Mouse (Mus musculus): ENCODE results near the gene Casc1. TPM values are rescaled to one million over a fixed set of nuclear protein-coding genes. Genes with fewer than 3 reads are reported as not detected.

Gene Casc1
- polyA plus RNA-seq, 1 experiment, result 1.3 TPM

GRCm38 (mm10) chr6:145246841-145247240, 36.0 kb upstream of the Casc1 start:
- Histone ChIP-seq H3K27ac (ENCODE audit: insufficient read depth, low read length) (no peak overlapping the region), H3K4me1 (ENCODE audit: control insufficient read depth, insufficient read depth, low read length) (peaks cover 5% of the 10 kb centered on the region; the same call in 1 of the 2 replicates), H3K27me3 (ENCODE audit: control insufficient read depth, insufficient read depth, low read length) (no peaks in the 10 kb centered on the region), H3K4me3 (replicated peaks; ENCODE audit: insufficient read depth, low read depth, low read length) (no peak overlapping the region)
- WGBS, result 89% methylated on average over 5 of the region's 5 CpGs
- TF ChIP-seq POLR2A (IDR thresholded peaks at IDR 0.05; ENCODE audit: borderline replicate concordance, insufficient read depth, low read length), result no peak
- no peak for TF ChIP-seq CTCF (IDR thresholded peaks at IDR 0.05; ENCODE audit: borderline replicate concordance, insufficient read depth, low read depth, low read length)
- no peak for DNase-seq

GRCm38 (mm10) chr6:145242521-145242920, 31.7 kb upstream of the Casc1 start:
- no peak for DNase-seq
- H3K4me1 ChIP-seq (ENCODE audit: control insufficient read depth, insufficient read depth, low read length), result no peaks in the 10 kb centered on the region
- no peak overlapping the region for H3K27ac ChIP-seq (ENCODE audit: insufficient read depth, low read length)
- 30% methylated on average over 1 of the region's 1 CpGs for WGBS
- no peak overlapping the region for H3K4me3 ChIP-seq (replicated peaks; ENCODE audit: insufficient read depth, low read depth, low read length)
- TF ChIP-seq POLR2A (IDR thresholded peaks at IDR 0.05; ENCODE audit: borderline replicate concordance, insufficient read depth, low read length) (no peak), CTCF (IDR thresholded peaks at IDR 0.05; ENCODE audit: borderline replicate concordance, insufficient read depth, low read depth, low read length) (peak; percentile 13; the same call in 1 of the 2 replicates)
- no peaks in the 10 kb centered on the region for H3K27me3 ChIP-seq (ENCODE audit: control insufficient read depth, insufficient read depth, low read length)

- no peaks in the 10 kb centered on the region for H3K27me3 ChIP-seq (ENCODE audit: control insufficient read depth, insufficient read depth, low read length)
- H3K27ac ChIP-seq (ENCODE audit: insufficient read depth, low read length), result no peak overlapping the region
- 88% methylated on average over 6 of the region's 6 CpGs for WGBS
- TF ChIP-seq POLR2A (IDR thresholded peaks at IDR 0.05; ENCODE audit: borderline replicate concordance, insufficient read depth, low read length) (no peak), CTCF (IDR thresholded peaks at IDR 0.05; ENCODE audit: borderline replicate concordance, insufficient read depth, low read depth, low read length) (no peak)
- no peak for DNase-seq
- no peak overlapping the region for H3K4me3 ChIP-seq (replicated peaks; ENCODE audit: insufficient read depth, low read depth, low read length)
- H3K4me1 ChIP-seq (ENCODE audit: control insufficient read depth, insufficient read depth, low read length), result peaks cover 3% of the 10 kb centered on the region; the same call in 1 of the 2 replicates
Measured at GRCm38 (mm10) chr6:145240285-145240684, 29.5 kb upstream of the Casc1 start.

GRCm38 (mm10) chr6:145237148-145237547, 26.3 kb upstream of the Casc1 start:
- TF ChIP-seq POLR2A (IDR thresholded peaks at IDR 0.05; ENCODE audit: borderline replicate concordance, insufficient read depth, low read length), result no peak
- TF ChIP-seq CTCF (IDR thresholded peaks at IDR 0.05; ENCODE audit: borderline replicate concordance, insufficient read depth, low read depth, low read length), result no peak
- WGBS, result 59% methylated on average over 4 of the region's 4 CpGs
- H3K4me1 ChIP-seq (ENCODE audit: control insufficient read depth, insufficient read depth, low read length), result peaks cover 3% of the 10 kb centered on the region; the same call in 1 of the 2 replicates
- no peak overlapping the region for H3K4me3 ChIP-seq (replicated peaks; ENCODE audit: insufficient read depth, low read depth, low read length)
- H3K27ac ChIP-seq (ENCODE audit: insufficient read depth, low read length), result no peak overlapping the region
- H3K27me3 ChIP-seq (ENCODE audit: control insufficient read depth, insufficient read depth, low read length), result no peaks in the 10 kb centered on the region
- no peak for DNase-seq

GRCm38 (mm10) chr6:145235367-145235766, 24.6 kb upstream of the Casc1 start:
- no peak for TF ChIP-seq POLR2A (IDR thresholded peaks at IDR 0.05; ENCODE audit: borderline replicate concordance, insufficient read depth, low read length)
- TF ChIP-seq CTCF (IDR thresholded peaks at IDR 0.05; ENCODE audit: borderline replicate concordance, insufficient read depth, low read depth, low read length), result no peak
- H3K4me1 ChIP-seq (ENCODE audit: control insufficient read depth, insufficient read depth, low read length), result peaks cover 3% of the 10 kb centered on the region; the same call in 1 of the 2 replicates
- no peak overlapping the region for H3K27ac ChIP-seq (ENCODE audit: insufficient read depth, low read length)
- no peak for DNase-seq
- 68% methylated on average over 6 of the region's 6 CpGs for WGBS
- H3K4me3 ChIP-seq (replicated peaks; ENCODE audit: insufficient read depth, low read depth, low read length), result no peak overlapping the region
- no peaks in the 10 kb centered on the region for H3K27me3 ChIP-seq (ENCODE audit: control insufficient read depth, insufficient read depth, low read length)

GRCm38 (mm10) chr6:145234391-145234790, 23.6 kb upstream of the Casc1 start:
- Histone ChIP-seq H3K27ac (ENCODE audit: insufficient read depth, low read length) (no peak overlapping the region), H3K4me3 (replicated peaks; ENCODE audit: insufficient read depth, low read depth, low read length) (no peak overlapping the region), H3K4me1 (ENCODE audit: control insufficient read depth, insufficient read depth, low read length) (peaks cover 3% of the 10 kb centered on the region; the same call in 1 of the 2 replicates), H3K27me3 (ENCODE audit: control insufficient read depth, insufficient read depth, low read length) (no peaks in the 10 kb centered on the region)
- WGBS, result 88% methylated on average over 1 of the region's 1 CpGs
- DNase-seq, result no peak
- TF ChIP-seq CTCF (IDR thresholded peaks at IDR 0.05; ENCODE audit: borderline replicate concordance, insufficient read depth, low read depth, low read length), result no peak
- TF ChIP-seq POLR2A (IDR thresholded peaks at IDR 0.05; ENCODE audit: borderline replicate concordance, insufficient read depth, low read length), result no peak

- H3K27ac ChIP-seq (ENCODE audit: insufficient read depth, low read length), result no peak overlapping the region
- H3K4me1 ChIP-seq (ENCODE audit: control insufficient read depth, insufficient read depth, low read length), result no peaks in the 10 kb centered on the region
- WGBS, result 30% methylated on average over 3 of the region's 3 CpGs
- no peak overlapping the region for H3K4me3 ChIP-seq (replicated peaks; ENCODE audit: insufficient read depth, low read depth, low read length)
- DNase-seq, result no peak
- TF ChIP-seq CTCF (IDR thresholded peaks at IDR 0.05; ENCODE audit: borderline replicate concordance, insufficient read depth, low read depth, low read length), result no peak
- TF ChIP-seq POLR2A (IDR thresholded peaks at IDR 0.05; ENCODE audit: borderline replicate concordance, insufficient read depth, low read length), result no peak
- H3K27me3 ChIP-seq (ENCODE audit: control insufficient read depth, insufficient read depth, low read length), result no peaks in the 10 kb centered on the region
Measured at GRCm38 (mm10) chr6:145226296-145226695, 15.5 kb upstream of the Casc1 start.

GRCm38 (mm10) chr6:145224246-145224645, 13.4 kb upstream of the Casc1 start:
- Histone ChIP-seq H3K27me3 (ENCODE audit: control insufficient read depth, insufficient read depth, low read length) (no peaks in the 10 kb centered on the region), H3K27ac (ENCODE audit: insufficient read depth, low read length) (no peak overlapping the region), H3K4me3 (replicated peaks; ENCODE audit: insufficient read depth, low read depth, low read length) (no peak overlapping the region), H3K4me1 (ENCODE audit: control insufficient read depth, insufficient read depth, low read length) (no peaks in the 10 kb centered on the region)
- no peak for TF ChIP-seq POLR2A (IDR thresholded peaks at IDR 0.05; ENCODE audit: borderline replicate concordance, insufficient read depth, low read length)
- no peak for TF ChIP-seq CTCF (IDR thresholded peaks at IDR 0.05; ENCODE audit: borderline replicate concordance, insufficient read depth, low read depth, low read length)
- 94% methylated on average over 6 of the region's 6 CpGs for WGBS
- no peak for DNase-seq
